Mouse (Mus musculus) lung, embryonic 15.5 days (tissue): ENCODE measurements around the gene Nnmt. TPM values are rescaled to one million over a fixed set of nuclear protein-coding genes. Genes with fewer than 3 reads are reported as not detected.
A peak's percentile ranks its signal among the peaks of the same experiment; 100 is the strongest.

Source experiments
- ATAC-seq: fragments of 200-750 bp; cut with Nextera tagmentation; 2 replicates; pipeline ENCODE4 v1.8.0; 2017; ENCODE audit warnings: moderate number of reproducible peaks, borderline replicate concordance; ENCODE audit not compliant: low FRiP score, low TSS enrichment; ENCODE audit errors: extremely low read depth
- H3K27ac ChIP-seq: fragments of 300-500 bp; sonication (generic); 2 replicates; pipeline ENCODE4 v1.5.1; 2015; ENCODE audit warnings: moderate library complexity, mild to moderate bottlenecking, inconsistent platforms
- H3K27me3 ChIP-seq: fragments of 300-500 bp; sonication (generic); 2 replicates; pipeline ENCODE4 v1.6.1; 2015; ENCODE audit warnings: inconsistent platforms
- H3K36me3 ChIP-seq: fragments of 300-500 bp; sonication (generic); 2 replicates; pipeline ENCODE4 v1.6.1; 2015; ENCODE audit warnings: inconsistent platforms
- H3K4me1 ChIP-seq: fragments of 300-500 bp; sonication (generic); 2 replicates; pipeline ENCODE4 v1.6.1; 2015; ENCODE audit warnings: inconsistent platforms
- H3K4me2 ChIP-seq: fragments of 300-500 bp; sonication (generic); 2 replicates; pipeline ENCODE4 v1.6.1; 2015; ENCODE audit warnings: inconsistent platforms, mild to moderate bottlenecking, moderate library complexity
- H3K4me3 ChIP-seq: fragments of 300-500 bp; sonication (generic); 2 replicates; pipeline ENCODE4 v1.5.1; 2015; ENCODE audit warnings: mild to moderate bottlenecking, inconsistent platforms
- H3K9ac ChIP-seq: fragments of 300-500 bp; sonication (generic); 2 replicates; pipeline ENCODE4 v1.6.1; 2015; ENCODE audit warnings: inconsistent platforms
- H3K9me3 ChIP-seq: fragments of 300-500 bp; sonication (generic); 2 replicates; pipeline ENCODE4 v1.6.1; 2016; ENCODE audit warnings: inconsistent platforms
- WGBS: fragments of 180-500 bp; shearing (Covaris S2); methylation state at CpG from one replicate; pipeline ENCODE4 v1.1.7; 2015; 5-methylcytosine and 5-hydroxymethylcytosine counted together
- polyA plus RNA-seq: library from polyadenylated mRNA; unstranded; fragments of >200 nt; fragmentation: Nextera tagmentation; extraction: Ambion mirVana; gene quantifications from 2 replicates; pipeline ENCODE4 v1.2.1, GENCODE M21; 2015

Gene Nnmt
- polyA plus RNA-seq: 1.5 and 1.6 TPM in 2 replicates

GRCm38 (mm10) chr9:48604939-48605598 is at the start of gene Nnmt:
Gene Nnmt, minus strand, starts transcription at chr9:48605153.
- H3K4me1 ChIP-seq: no peaks in the 10 kb centered on the region
- ATAC-seq: no peak
- H3K36me3 ChIP-seq: no peaks in the 10 kb centered on the region
- no peaks in the 10 kb centered on the region for H3K9me3 ChIP-seq
- H3K27me3 ChIP-seq: no peaks in the 10 kb centered on the region
- H3K27ac ChIP-seq: no peak within 1 kb of the TSS
- no peak within 1 kb of the TSS for H3K4me3 ChIP-seq
- H3K4me2 ChIP-seq: no peak within 1 kb of the TSS
- WGBS: 15% methylated on average over 8 of the region's 8 CpGs
- no peak within 1 kb of the TSS for H3K9ac ChIP-seq

GRCm38 (mm10) chr9:48654730-48655129 is 49.8 kb upstream of the Nnmt start:
- no peak overlapping the region for H3K4me3 ChIP-seq
- H3K4me2 ChIP-seq: no peak overlapping the region
- no peak overlapping the region for H3K9ac ChIP-seq
- no peak for ATAC-seq
- H3K9me3 ChIP-seq: no peaks in the 10 kb centered on the region
- no peak overlapping the region for H3K27ac ChIP-seq
- H3K36me3 ChIP-seq: 0 out of 2 replicates have a peak, but pooled peaks cover 3% of the 10 kb centered on the region
- peaks cover 4% of the 10 kb centered on the region; the same call in 1 of the 2 replicates for H3K27me3 ChIP-seq
- peaks cover 8% of the 10 kb centered on the region; the same call in 1 of the 2 replicates for H3K4me1 ChIP-seq
- WGBS: 13% methylated on average over 8 of the region's 8 CpGs

GRCm38 (mm10) chr9:48653399-48654070 is 48.6 kb upstream of the Nnmt start:
- WGBS: 28% methylated on average over 7 of the region's 7 CpGs
- Histone ChIP-seq H3K27ac (no peak overlapping the region), H3K4me1 (peaks cover 17% of the 10 kb centered on the region), H3K4me3 (no peak overlapping the region), H3K27me3 (peaks cover 12% of the 10 kb centered on the region; the same call in 1 of the 2 replicates), H3K36me3 (no peaks in the 10 kb centered on the region), H3K4me2 (no peak overlapping the region), H3K9me3 (no peaks in the 10 kb centered on the region), H3K9ac (no peak overlapping the region)
- no peak for ATAC-seq

GRCm38 (mm10) chr9:48652026-48652425 is 47.1 kb upstream of the Nnmt start:
- Histone ChIP-seq H3K9me3 (no peaks in the 10 kb centered on the region), H3K27ac (no peak overlapping the region), H3K4me2 (no peak overlapping the region), H3K9ac (no peak overlapping the region), H3K27me3 (peaks cover 17% of the 10 kb centered on the region; the same call in 1 of the 2 replicates), H3K4me3 (no peak overlapping the region), H3K4me1 (peaks cover 17% of the 10 kb centered on the region), H3K36me3 (no peaks in the 10 kb centered on the region)
- ATAC-seq: no peak
- 57% methylated on average over 4 of the region's 4 CpGs for WGBS

- Histone ChIP-seq H3K9ac (no peak overlapping the region), H3K27me3 (peaks cover 17% of the 10 kb centered on the region; the same call in 1 of the 2 replicates), H3K4me2 (no peak overlapping the region), H3K4me3 (no peak overlapping the region), H3K9me3 (no peaks in the 10 kb centered on the region), H3K4me1 (peaks cover 15% of the 10 kb centered on the region), H3K27ac (no peak overlapping the region), H3K36me3 (no peaks in the 10 kb centered on the region)
- ATAC-seq: no peak
- 69% methylated on average over 2 of the region's 2 CpGs for WGBS
Measured at GRCm38 (mm10) chr9:48650846-48651245, 45.9 kb upstream of the Nnmt start.

GRCm38 (mm10) chr9:48649851-48650685 is 45.1 kb upstream of the Nnmt start:
- peak overlapping the region; percentile 34; the same call in 1 of the 2 replicates for H3K4me3 ChIP-seq
- H3K9me3 ChIP-seq: no peaks in the 10 kb centered on the region
- no peaks in the 10 kb centered on the region for H3K36me3 ChIP-seq
- H3K4me1 ChIP-seq: peaks cover 10% of the 10 kb centered on the region
- no peak overlapping the region for H3K27ac ChIP-seq
- ATAC-seq: no peak
- peaks cover 17% of the 10 kb centered on the region; the same call in 1 of the 2 replicates for H3K27me3 ChIP-seq
- H3K9ac ChIP-seq: no peak overlapping the region
- peak overlapping the region; percentile 61 for H3K4me2 ChIP-seq
- WGBS: 44% methylated on average over 17 of the region's 17 CpGs

GRCm38 (mm10) chr9:48649098-48649766 is 44.3 kb upstream of the Nnmt start:
- ATAC-seq: peak; percentile 50; the same call in 1 of the 2 replicates
- Histone ChIP-seq H3K9me3 (no peaks in the 10 kb centered on the region), H3K36me3 (no peaks in the 10 kb centered on the region), H3K27ac (no peak overlapping the region), H3K4me3 (peak overlapping the region; percentile 34), H3K9ac (peak overlapping the region; percentile 31), H3K4me1 (peaks cover 10% of the 10 kb centered on the region), H3K27me3 (peaks cover 17% of the 10 kb centered on the region; the same call in 1 of the 2 replicates), H3K4me2 (peak overlapping the region; percentile 61)
- WGBS: 4% methylated on average over 18 of the region's 22 CpGs

- peaks cover 17% of the 10 kb centered on the region; the same call in 1 of the 2 replicates for H3K27me3 ChIP-seq
- H3K4me1 ChIP-seq: peaks cover 10% of the 10 kb centered on the region
- H3K27ac ChIP-seq: no peak overlapping the region
- ATAC-seq: no peak
- peak overlapping the region; percentile 61 for H3K4me2 ChIP-seq
- H3K36me3 ChIP-seq: no peaks in the 10 kb centered on the region
- no peak overlapping the region for H3K4me3 ChIP-seq
- H3K9ac ChIP-seq: no peak overlapping the region
- WGBS: 46% methylated on average over 12 of the region's 12 CpGs
- no peaks in the 10 kb centered on the region for H3K9me3 ChIP-seq
Measured at GRCm38 (mm10) chr9:48648285-48649097, 43.5 kb upstream of the Nnmt start.

GRCm38 (mm10) chr9:48647648-48648284 is 42.8 kb upstream of the Nnmt start:
- Histone ChIP-seq H3K4me1 (peaks cover 10% of the 10 kb centered on the region), H3K27me3 (peaks cover 17% of the 10 kb centered on the region; the same call in 1 of the 2 replicates), H3K4me2 (no peak overlapping the region), H3K36me3 (no peaks in the 10 kb centered on the region), H3K9me3 (no peaks in the 10 kb centered on the region), H3K4me3 (no peak overlapping the region), H3K27ac (no peak overlapping the region), H3K9ac (no peak overlapping the region)
- WGBS: 45% methylated on average over 10 of the region's 10 CpGs
- ATAC-seq: no peak
